Mouse (Mus musculus): ENCODE measurements around the gene Cct7.

Cct7 gene

DNA sequence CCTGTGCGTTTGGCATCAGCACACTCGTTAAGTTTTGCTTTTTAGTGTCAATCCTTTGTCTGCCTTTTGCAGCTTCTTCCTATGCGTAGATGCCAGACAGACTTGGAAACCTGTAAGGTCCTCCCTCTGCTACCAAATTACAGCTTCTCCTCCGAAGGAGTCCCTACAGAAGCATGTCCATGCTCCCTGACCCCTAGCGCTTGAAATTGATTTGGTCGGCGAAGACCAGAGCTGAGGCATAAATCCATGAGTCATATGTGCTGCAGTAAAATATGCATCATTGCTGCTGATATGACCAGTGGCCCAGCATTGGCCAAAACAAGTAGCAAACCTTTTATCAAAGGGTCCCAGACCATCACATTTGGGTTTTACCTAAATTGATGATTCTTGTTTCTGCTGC lies 1.5 kb downstream of the Cct7 start:
- no peak for DNase-seq

DNA sequence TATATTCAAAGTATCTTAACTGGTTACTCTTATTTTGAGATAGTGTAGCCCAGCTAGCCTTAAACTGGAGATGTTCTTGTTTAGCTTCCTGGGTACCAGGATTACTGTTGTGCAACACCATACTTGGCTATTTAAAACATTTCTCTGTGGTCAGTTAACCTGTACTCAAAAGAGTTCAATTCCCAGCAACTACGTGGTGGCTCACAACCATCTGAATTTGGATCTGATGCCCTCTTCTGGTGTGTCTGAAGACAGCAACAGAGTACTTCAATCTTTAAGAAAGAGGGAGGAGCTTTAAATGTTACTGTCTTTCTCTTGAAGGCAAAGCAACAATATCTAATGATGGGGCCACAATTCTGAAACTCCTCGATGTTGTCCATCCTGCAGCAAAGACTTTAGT lies 8.3 kb downstream of the Cct7 start:
- DNase-seq: no peak

DNA sequence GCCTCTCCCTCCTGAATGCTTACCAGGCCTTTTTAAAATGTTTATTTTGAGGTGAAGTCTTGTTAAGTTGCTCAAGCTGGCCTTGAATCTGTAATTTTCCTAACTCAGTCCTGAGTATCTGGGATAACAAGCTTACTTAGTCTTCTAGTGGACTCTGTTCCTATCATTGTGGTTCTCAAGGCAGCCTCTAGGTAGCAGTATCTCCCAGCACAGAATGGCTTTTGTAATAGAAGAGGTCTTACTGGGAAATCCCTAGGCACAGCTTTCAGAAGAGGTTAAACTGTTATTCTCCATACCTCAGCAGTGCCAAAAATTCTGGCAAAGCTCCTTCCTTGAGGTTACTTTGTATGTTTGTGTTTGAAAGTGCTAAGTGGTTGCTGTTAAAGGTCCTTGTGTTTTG lies 14.1 kb downstream of the Cct7 start:
- no peak for DNase-seq

DNA sequence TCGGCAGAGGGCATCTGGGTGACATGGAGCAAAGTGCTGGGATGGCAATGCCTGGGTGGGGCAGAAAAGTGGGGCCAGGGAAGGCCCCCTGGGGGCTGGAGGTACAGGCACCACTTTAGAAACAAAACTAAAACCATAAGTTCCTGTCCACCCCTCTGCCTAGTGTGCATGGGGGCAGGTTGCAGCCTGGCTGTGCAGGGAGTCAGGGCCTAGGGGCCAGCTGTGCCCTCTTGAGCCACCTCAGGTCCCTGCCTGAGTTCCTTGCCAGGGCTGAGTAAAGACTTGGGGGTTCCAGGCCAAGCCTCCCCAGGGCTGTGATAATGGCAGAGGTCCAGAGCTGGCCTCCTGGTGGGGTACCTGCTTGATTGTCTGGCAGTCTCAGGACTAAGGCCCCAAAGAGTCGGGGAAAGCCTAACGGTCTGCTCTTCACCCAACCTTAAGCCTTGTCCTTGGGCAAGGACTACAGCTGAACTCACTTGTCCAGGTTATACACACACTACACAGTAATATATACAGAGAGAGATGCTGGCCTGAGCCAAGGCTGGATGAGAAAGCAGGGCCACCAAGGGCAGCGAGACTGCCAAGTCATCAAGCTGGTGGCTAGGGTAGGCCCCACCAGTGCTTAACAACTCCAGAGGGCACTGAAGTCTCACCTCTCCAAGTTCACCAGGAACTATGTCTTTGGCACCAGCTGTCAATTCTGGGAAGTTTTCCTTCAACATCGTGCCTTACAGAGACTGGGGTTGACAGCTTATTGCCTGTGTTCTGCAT lies 18.5 kb downstream of the Cct7 start:
- no peak for DNase-seq

DNA sequence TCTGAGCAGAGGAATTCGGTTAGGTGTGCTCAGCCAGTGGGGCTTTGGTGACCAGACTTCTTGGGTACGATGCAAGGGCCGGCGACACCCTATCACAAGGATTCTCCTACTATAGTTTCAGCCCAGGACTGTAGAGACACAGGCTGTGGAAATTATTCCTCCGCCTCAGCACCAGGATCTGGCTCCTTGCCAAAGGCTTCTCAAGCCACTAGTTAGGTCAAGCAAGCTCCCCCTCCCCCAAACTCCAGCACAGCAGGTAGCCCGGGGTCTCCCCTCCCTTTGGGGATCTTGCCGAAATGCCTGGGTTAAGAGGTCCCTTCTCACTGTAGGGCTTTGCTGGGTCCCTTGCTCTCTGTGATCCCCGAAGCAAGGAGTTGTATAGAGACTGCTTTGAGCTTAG lies 20.6 kb downstream of the Cct7 start:
- no peak for DNase-seq

DNA sequence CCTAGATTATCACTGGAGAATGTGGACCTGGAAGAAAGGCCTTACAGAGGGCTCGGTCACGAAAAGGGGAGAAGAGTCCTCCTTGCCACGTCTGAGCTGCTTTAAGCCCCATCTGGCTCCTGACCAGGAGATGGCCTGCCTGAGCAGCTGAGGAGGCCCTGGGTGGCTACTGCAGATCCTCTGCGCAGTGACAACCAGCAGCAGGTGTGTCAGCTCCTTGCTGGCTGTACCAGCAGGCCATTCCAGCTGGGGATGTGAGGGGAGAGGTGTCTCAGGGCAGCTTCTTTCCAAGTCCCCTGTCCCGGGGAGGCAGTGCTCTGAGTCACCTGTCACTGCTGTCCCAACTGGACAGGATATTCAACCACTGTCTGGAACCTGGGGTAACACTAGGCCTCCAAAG lies 21.2 kb downstream of the Cct7 start:
- DNase-seq: no peak

DNA sequence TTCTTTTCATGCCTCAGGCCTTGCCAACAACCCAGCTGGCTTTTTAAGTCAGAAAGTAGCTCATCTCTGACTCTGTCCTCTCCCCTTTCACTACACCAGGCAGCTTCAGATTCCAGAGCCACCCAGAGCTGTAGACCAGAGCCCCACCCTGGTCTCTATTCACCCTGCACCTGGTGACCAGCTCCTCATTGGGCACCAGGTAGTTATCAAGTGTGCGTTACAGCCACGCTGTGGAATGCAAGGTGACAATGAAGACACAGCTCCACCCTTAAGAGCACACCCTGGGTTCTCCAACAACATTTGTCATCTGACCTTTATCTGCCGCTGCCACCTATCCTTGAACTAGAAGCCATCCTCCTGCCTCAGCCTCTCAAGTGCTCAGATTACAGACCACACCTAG lies 24.3 kb downstream of the Cct7 start:
- DNase-seq: no peak

DNA sequence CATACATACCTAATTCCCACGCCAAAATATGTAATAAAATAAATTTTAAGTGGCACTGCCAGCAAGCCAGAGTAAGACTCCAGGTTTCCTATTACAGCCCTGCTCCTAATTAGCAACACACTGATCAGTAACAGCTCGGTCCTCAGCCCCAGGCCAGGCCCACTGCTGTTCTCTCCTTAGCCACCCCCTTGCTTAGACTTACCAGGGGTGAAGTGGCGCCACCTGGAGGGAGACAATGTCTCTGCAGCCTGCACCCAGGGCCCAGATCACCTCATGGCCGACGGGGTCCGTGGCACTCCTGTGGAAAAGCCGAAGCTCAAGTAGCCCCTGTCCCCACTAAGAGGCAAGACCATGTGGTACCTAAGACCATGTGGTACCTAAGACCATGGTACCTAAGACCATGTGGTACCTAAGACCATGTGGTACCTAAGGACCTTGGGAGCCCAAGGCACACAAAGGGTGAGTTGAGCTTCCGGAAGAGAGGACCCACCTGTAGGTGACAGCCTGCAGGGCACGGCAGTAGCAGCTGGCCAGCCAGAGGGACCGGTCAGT lies 26.1 kb downstream of the Cct7 start:
- DNase-seq: no peak

DNA sequence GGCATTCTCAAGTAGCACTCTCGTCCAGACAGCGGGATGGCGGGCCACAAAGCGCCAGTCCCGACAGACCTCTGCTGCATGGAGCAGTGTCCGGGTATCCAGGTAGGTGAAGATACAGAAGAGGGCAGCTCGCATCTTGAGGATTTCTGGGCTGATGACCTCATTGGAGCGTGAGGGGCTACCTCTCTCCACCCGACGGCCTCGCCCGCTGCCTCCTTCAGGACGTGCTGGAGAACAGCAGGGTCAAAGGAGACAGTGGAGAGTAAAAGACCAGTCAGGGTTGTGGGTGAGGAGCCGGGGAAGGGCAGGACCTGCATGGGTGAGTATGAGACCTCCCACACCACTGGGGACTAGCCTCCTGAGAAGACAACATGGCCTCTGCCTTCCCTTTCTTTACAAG lies 27.1 kb downstream of the Cct7 start:
- DNase-seq: no peak

DNA sequence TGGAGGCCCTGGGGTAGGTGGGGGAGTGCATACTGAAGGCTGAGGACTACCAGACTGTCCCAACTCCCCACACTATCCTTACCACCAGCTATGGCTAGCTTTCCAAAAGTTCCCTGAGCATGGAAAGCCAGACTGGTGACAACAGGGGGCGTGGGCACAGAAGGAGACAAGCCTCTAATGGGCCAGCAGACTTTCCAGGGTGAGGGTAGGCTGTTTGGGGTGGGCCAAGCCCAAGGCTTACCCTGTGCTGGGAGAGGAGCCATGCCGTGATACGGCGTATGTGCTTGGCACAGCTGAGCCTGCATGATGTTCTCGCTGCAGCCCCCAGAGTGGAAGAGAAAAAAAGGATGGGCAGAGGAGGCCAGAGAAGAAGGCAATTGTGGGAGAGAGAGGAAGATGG lies 28.7 kb downstream of the Cct7 start:
- no peak for DNase-seq

DNA sequence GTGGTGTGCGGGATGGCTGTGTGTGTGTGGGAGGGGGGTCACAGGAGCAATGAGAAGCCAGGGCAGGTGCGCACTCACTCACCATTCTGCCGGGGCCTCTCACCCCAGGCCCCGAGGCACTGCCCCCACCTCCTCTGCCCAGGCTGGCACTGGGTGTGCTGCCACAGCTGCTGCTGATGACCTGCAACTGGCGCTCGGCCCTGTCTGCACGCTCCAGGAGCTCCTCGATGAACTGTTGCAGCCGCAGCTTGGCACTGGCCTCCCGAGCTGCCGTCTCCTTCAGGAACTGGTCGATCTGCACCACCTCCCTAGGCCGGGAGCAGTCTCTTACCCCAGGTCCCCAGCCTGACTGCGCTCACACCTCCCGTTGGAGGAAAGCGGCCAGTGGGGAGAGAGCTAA lies 29.4 kb downstream of the Cct7 start:
- no peak for DNase-seq

DNA sequence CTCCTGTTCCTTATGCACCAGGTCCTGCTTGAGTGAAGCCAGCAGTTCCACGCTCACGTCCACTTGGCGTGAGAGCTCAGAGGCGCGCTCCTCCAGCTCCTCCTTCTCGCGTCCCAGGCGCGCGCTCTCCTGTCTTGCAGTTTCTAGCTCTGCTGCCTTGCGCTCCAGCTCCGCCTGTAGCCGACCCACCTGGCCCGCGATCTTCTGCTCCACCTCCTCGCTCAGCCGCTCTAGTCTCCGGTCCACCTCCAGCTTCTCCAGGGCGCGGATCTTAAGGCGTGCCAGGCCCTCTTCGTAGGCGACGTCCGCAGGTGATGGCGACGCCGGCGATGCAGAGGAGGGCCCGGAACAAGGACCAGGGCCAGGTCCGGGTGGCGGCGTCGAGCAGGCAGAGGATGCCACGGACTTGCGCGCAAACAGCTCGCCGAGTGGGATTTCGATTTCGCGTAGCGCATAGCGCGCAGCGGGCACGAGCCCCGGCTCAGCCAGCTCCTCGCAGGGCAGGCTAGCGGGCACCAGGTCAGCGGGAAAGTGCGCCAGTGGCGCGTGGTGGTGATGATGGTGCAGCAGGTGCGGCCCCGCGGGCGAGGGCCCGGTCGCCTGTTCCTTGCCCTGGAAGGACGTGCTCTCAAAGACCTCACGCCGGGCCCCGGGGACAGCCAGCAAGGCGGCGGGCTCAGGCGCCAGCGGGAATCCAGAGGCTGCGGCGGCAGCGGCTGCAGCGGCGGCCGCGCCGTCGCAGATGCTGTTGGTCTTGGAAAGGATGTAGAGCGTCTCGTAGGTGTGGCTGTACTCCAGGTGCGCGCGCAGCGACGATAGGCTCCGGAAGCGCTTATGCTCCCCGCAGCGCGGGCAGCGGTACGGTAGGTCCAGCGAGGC lies 32.8 kb downstream of the Cct7 start:
- DNase-seq: peak; percentile 44

DNA sequence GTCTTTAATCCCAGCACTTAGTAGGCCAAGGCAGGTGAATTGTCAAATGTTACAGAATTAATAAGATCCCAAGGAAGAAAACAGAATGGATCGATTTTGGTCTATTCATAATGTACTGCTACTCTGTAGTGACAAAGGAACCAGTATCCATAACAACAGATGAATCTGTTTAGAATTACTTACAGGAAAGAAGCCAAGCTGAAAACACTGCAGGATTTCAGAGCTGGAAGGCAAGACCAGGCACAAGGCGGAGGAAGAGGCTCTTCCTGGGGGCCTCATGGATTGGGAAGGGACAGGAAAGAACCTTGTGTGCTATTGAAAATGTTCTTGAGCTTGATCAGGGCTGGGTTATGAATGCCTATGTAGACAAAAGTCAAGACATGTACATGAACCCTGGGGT lies 34.4 kb downstream of the Cct7 start:
- DNase-seq: no peak

DNA sequence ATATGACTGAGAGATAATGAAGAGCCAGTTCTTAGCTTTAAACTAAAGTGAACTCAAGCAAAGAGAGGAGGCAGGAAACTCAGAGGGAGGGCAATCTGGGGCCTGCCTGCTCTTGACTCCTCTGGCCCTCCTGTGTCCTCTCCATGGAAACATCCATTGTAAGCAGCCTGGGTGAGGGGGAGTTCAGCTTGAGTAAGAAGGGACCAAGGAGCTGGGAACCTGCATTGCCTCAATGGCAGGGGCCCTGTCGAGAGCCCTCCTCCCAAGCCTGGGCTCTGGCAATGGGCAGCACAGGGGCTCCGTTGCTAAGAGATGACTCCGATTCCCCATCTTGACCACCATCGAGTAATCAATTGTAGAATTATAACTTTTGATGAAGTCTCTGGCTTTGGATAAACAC lies 37.2 kb downstream of the Cct7 start:
- no peak for DNase-seq

DNA sequence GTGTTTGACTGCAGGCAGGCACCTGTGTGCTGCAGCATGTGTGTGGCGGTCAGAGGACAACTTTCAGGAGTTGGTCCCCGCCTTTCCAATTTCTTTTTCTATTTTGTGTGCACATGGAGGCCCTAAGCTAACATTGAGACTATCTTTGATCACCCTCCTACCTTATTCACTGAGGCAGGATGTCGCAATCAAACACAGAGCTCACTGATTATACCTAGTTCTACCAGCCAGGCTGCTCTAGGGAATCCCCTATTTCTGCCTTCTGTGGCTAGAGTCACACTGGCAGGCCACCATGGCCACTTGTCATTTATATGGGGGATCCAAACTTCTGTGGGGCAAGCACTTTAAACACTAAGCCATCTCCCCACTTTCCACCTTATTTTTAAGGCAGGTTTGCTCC lies 38.4 kb downstream of the Cct7 start:
- DNase-seq: no peak

DNA sequence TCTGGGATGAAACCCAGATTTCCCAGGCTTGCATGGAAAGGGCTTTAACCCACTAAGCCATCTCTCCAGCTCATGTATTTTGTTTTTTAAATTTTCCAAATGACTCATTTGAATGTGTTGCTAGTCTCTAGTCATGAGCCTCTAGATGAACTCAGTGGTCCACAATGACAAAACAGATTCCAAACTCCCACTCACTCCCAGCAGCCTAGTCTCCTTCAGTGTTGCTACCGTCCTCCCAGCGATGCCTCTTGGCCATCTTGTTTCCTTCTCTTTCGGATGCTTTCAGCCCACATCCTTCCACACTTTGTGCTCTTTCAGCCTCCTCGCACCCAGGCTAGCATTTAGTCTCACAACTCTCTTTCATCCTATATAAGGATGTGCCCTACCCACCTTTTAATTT lies 38.9 kb downstream of the Cct7 start:
- no peak for DNase-seq

DNA sequence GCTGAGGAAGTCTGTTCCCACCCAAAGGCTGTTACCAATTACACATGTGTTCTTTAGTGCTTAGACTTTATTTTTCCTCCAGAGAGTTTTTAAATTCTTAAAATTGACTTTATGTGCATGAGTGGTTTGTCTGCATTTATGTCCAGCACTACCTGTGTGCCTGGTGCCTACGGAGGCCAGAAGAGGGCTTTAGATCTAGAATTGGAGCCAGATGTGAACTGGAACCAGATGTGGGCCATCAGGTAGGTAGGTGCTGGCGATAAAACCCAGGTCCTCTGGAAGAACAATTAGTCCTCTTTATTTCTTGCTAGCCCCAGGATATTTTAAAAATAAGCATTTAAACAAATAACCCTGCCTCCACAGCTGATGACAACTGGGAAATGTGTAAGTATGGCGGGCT lies 40.3 kb downstream of the Cct7 start:
- DNase-seq: no peak

DNA sequence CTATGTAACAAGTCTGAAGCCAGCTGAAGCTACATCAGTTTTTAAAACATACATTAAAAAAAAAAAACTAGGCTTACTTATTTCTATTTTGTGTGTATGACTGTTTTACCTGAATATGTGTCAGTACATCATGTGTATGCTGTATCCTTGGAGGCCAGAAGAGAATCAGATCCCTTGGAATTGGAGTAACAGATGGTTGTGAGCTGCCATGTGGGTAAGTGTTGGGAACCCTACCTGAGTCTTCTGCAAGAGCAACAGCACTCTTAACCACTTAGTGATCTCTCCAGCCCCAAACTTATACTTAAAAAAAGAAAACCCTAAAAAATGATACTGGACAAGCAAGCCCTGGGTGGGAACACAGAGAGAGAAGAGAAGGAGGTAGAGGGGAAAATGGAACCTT lies 45.7 kb downstream of the Cct7 start:
- DNase-seq: no peak

DNA sequence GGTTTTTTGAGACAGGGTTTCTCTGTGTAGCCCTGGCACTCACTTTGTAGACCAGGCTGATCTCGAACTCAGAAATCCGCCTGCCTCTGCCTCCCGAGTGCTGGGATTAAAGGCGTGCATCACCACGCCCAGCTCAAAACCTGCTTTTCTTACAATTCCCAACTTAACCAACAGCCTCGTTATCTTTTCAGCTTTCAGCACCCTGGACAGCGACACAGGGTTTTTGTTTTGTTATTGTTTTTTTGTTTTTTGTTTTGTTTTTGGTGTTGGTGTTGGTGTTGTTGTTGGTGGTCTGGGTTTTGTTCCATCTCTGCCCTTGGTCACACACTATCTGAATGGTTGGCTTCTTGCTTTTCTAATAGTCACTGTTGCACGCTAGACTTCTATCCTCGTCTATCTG lies 46.8 kb downstream of the Cct7 start:
- DNase-seq: no peak

DNA sequence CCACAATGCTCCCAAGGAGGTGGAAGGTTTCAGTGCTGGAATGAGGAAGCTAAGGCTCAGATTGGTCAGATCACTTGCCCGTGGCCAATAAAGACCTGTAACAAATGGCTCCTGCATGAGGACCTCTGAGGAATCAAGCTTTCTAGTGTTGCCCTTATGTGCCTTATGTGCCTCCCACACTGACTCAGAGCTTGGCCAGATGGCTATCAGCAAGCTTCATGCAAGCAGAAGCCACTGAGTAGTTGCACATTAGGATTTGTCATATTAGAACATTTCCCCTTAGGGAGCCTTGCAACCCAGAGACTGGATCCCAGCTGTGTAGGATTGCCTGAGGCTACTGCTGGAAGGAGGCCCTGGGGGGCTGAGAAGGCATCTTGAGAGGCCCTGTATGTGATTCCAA lies 49.1 kb downstream of the Cct7 start:
- DNase-seq: no peak

DNA sequence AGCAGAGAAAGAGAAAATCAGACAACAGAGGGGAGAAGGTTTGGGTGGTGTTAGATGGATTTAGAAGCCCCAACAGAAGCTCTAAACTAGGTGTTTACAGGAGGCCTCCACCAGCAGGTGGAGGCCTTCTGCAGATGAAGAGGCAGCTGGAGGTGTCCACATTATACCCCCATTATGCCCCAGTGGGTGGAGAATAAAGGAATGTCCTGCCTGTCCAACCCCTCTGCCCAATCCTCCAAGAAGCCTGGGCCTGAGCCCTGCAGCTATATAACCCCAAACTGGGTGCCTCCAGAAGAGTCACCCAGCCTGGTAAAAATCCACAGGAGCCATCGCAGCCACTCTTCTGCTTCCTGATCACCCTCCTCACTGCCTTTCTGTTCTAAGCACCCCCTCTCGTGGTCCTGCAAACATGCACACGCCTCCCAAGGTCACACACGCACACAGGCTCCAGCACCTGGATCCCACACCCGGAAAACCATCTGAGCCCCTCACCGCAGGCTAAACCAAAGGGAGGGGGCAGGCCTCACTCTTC lies 50.3 kb downstream of the Cct7 start:
- DNase-seq: peak; percentile 45

DNA sequence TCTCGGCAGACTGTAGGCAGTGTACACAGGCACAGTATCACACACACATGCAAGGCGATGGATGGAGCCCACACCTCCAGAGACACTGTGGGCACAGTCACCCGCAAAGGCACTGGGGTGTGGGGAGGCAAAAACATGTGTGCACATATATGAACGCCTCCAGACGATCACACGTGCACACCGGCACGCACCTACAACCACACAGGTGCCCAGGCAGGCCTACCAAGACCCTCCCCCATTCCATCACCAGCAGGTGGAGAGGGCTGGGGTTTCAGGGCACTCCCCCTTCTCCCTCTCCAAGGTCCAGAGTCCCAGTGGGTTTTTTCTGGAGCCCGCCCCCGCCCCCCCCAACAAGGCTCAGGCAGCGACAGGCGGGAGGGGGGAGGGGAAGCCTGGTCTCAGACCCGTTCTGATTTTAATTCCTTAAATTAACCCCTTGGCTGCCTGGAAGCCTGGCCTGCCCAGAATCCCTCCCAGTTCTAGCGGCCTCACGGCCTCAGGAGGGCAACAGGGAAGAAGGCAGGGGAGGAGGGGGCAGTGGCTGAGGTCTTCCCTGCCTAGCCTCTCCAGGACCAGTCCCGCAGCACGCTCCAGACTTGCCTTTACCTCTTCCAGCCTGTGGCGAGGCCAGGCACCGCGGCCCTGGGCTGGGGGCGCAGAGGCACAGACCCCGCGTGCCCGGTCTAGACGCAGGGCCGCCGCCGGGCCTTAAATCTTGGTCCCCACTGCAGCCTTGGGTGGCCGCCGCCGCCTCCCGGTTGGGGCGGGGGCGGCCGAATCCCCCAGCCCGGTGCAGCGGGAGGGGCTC lies 51.0 kb downstream of the Cct7 start:
- DNase-seq: peak; percentile 60

DNA sequence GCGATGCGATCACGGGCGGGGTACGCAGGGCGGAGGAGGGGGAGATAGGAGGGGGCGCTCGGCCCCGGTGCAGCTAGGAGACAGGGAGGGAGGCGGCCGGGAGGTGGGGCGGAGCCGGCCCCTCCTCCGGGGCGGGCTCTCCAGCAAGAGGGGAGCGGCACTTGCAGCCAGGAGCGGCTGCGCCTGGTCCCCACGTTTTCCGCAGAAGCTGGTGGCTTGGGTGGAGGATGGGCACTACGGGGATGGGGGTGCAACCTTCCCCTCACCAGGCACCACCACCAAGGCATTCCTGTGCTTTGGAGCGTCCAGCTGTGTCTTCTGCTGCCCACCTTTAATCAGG lies 51.6 kb downstream of the Cct7 start, which contains the start of gene Fbxo41:
TSS of gene Fbxo41 (minus strand) at position 84 of the 340 bp plus-strand sequence.
- DNase-seq: peak; percentile 81

All from cerebellum, adult 11-12 months (tissue).